Mouse (Mus musculus): ENCODE data around the gene Tagln2.

- TF ChIP-seq CTCF (IDR thresholded peaks at IDR 0.05; ENCODE audit: low read depth) (no peak), EP300 (IDR thresholded peaks at IDR 0.05; ENCODE audit: low read depth) (no peak)
Observed at GRCm38 (mm10) chr1:172458041-172458440, 41.8 kb upstream of the Tagln2 start.
